22 mouse cellular contexts compared by ENCODE assay signal in genomic region chr8:97231652-97232051, GRCm38 (mm10).
DNase-seq lines count a peak whose midpoint lies in the region; ATAC-seq lines count a peak whose summit lies in the region.
"Had no signal": no experiment of that assay in that cellular context is flagged by ENCODE, and none has a peak within 500 bp of the region (broad histone marks: within the 10 kb centered on the region; RNA-seq: fewer than 3 reads in every experiment).

No protein-coding gene starts in this region.

- 60% methylated on average over 5 of the region's 5 CpGs for WGBS in forebrain, embryonic 16.5 days
- 90% methylated on average over 5 of the region's 5 CpGs for WGBS in forebrain, embryonic 12.5 days

- peak; percentile 2 for DNase-seq in layer of hippocampus, adult 9-11 months
- DNase-seq in layer of hippocampus, adult 8-10 months (ENCODE audit: low spot score in 2 of 2): no peak
- DNase-seq in brain, embryonic 18.5 days (ENCODE audit: low read depth, low spot score): peak; percentile 52
- DNase-seq in adrenal gland, postnatal 10 days: no peak
- DNase-seq: adrenal gland, adult 2 months; adrenal gland, postnatal 25 days; cerebellum, adult 11 months; cerebellum, adult 2 months; cerebellum, adult 9-11 months; cerebellum, postnatal 25 days; gastrocnemius, postnatal 10 days; gastrocnemius, postnatal 36 days; heart, adult 2 months had no signal

- ATAC-seq in forebrain, embryonic 16.5 days: peak; percentile 81
- ATAC-seq in forebrain, embryonic 12.5 days (ENCODE audit: low FRiP score): no peak
- ATAC-seq: CD4-positive, CD25-positive, alpha-beta regulatory T cell, adult 4 months; intestine, postnatal 0 days had no signal

- no peak overlapping the region for H3K27ac ChIP-seq in forebrain, embryonic 16.5 days (ENCODE audit: low read length)
- no peak overlapping the region for H3K27ac ChIP-seq in forebrain, embryonic 12.5 days
- H3K27ac ChIP-seq: embryonic facial prominence, embryonic 12.5 days; embryonic facial prominence, embryonic 15.5 days; heart, adult 2 months; hindbrain, embryonic 12.5 days; hindbrain, embryonic 15.5 days had no signal

- no peaks in the 10 kb centered on the region for H3K9me3 ChIP-seq in forebrain, embryonic 16.5 days (ENCODE audit: control insufficient read depth, low read length)
- H3K9me3 ChIP-seq in forebrain, embryonic 12.5 days: no peaks in the 10 kb centered on the region
- H3K9me3 ChIP-seq: embryonic facial prominence, embryonic 12.5 days; embryonic facial prominence, embryonic 15.5 days; hindbrain, embryonic 12.5 days; hindbrain, embryonic 15.5 days had no signal

- H3K36me3 ChIP-seq in forebrain, embryonic 16.5 days (ENCODE audit: control insufficient read depth, insufficient read depth): no peaks in the 10 kb centered on the region
- no peaks in the 10 kb centered on the region for H3K36me3 ChIP-seq in forebrain, embryonic 12.5 days (replicated peaks)
- H3K36me3 ChIP-seq: embryonic facial prominence, embryonic 12.5 days; embryonic facial prominence, embryonic 15.5 days; hindbrain, embryonic 12.5 days; hindbrain, embryonic 15.5 days had no signal

- no peak overlapping the region for H3K9ac ChIP-seq in forebrain, embryonic 16.5 days (replicated peaks; ENCODE audit: low read depth, low read length)
- no peak overlapping the region for H3K9ac ChIP-seq in forebrain, embryonic 12.5 days
- H3K9ac ChIP-seq: embryonic facial prominence, embryonic 12.5 days; embryonic facial prominence, embryonic 15.5 days; hindbrain, embryonic 12.5 days; hindbrain, embryonic 15.5 days had no signal

- no peak overlapping the region for H3K4me3 ChIP-seq in forebrain, embryonic 16.5 days (replicated peaks; ENCODE audit: low read length)
- no peak overlapping the region for H3K4me3 ChIP-seq in forebrain, embryonic 12.5 days (replicated peaks)
- H3K4me3 ChIP-seq: embryonic facial prominence, embryonic 12.5 days; embryonic facial prominence, embryonic 15.5 days; heart, adult 2 months; hindbrain, embryonic 12.5 days; hindbrain, embryonic 15.5 days had no signal

- H3K27me3 ChIP-seq in forebrain, embryonic 16.5 days (replicated peaks; ENCODE audit: control insufficient read depth, insufficient read depth, low read length): no peaks in the 10 kb centered on the region
- no peaks in the 10 kb centered on the region for H3K27me3 ChIP-seq in forebrain, embryonic 12.5 days
- H3K27me3 ChIP-seq: embryonic facial prominence, embryonic 12.5 days; embryonic facial prominence, embryonic 15.5 days; hindbrain, embryonic 12.5 days; hindbrain, embryonic 15.5 days had no signal

- H3K4me1 ChIP-seq in forebrain, embryonic 16.5 days (replicated peaks; ENCODE audit: control insufficient read depth, insufficient read depth, low read length): no peaks in the 10 kb centered on the region
- H3K4me1 ChIP-seq in forebrain, embryonic 12.5 days: peaks cover 4% of the 10 kb centered on the region; the same call in 1 of the 2 replicates
- H3K4me1 ChIP-seq: embryonic facial prominence, embryonic 12.5 days; embryonic facial prominence, embryonic 15.5 days; hindbrain, embryonic 12.5 days; hindbrain, embryonic 15.5 days had no signal

- no peak overlapping the region for H3K4me2 ChIP-seq in forebrain, embryonic 16.5 days (ENCODE audit: low read length)
- no peak overlapping the region for H3K4me2 ChIP-seq in forebrain, embryonic 12.5 days
- H3K4me2 ChIP-seq: embryonic facial prominence, embryonic 12.5 days; embryonic facial prominence, embryonic 15.5 days; heart, embryonic 11.5 days; hindbrain, embryonic 12.5 days; hindbrain, embryonic 15.5 days had no signal

Comparison
In these comparisons a context has a peak if more than half of its experiments do, and no peak if none do; other contexts are left out.
1. DNase-seq: peak in layer of hippocampus, adult 9-11 months (single experiment) and brain, embryonic 18.5 days (single experiment); none in layer of hippocampus, adult 8-10 months (0 of 2) and adrenal gland, postnatal 10 days (single experiment).